Mouse (Mus musculus) urinary bladder, postnatal 25 days (tissue): Measurements from ENCODE around the gene Gm10643.
A peak's percentile ranks its signal among the peaks of the same experiment; 100 is the strongest.

ENCODE experiments used
- DNase-seq: peaks from one replicate; pipeline ENCODE4 v3.0.0; 2022; ENCODE audit warnings: low spot score

Gene Gm10643

GRCm38 (mm10) chr8:84065037-84065436 is at the start of gene Gm10643:
Gm10643 (minus strand) TSS chr8:84065137.
- DNase-seq: no peak

- DNase-seq: no peak
Observed at GRCm38 (mm10) chr8:84106216-84107040, 41.5 kb upstream of the Gm10643 start.

- DNase-seq: no peak
Observed at GRCm38 (mm10) chr8:84105676-84106075, 40.7 kb upstream of the Gm10643 start.

- DNase-seq: peak; percentile 95
Observed at GRCm38 (mm10) chr8:84104697-84105609, 40.0 kb upstream of the Gm10643 start, which contains the start of gene Dcaf15. Dcaf15 (minus strand) TSS chr8:84104768.

- DNase-seq: no peak
Observed at GRCm38 (mm10) chr8:84104221-84104620, 39.3 kb upstream of the Gm10643 start.

GRCm38 (mm10) chr8:84103601-84104000 is 38.7 kb upstream of the Gm10643 start:
- no peak for DNase-seq

GRCm38 (mm10) chr8:84101476-84102270 is 36.7 kb upstream of the Gm10643 start:
- DNase-seq: no peak

GRCm38 (mm10) chr8:84098376-84098775 is 33.4 kb upstream of the Gm10643 start:
- DNase-seq: no peak

- DNase-seq: peak; percentile 2
Observed at GRCm38 (mm10) chr8:84096061-84096460, 31.1 kb upstream of the Gm10643 start.

- DNase-seq: no peak
Observed at GRCm38 (mm10) chr8:84090585-84090984, 25.6 kb upstream of the Gm10643 start.

GRCm38 (mm10) chr8:84089277-84089676 is 24.3 kb upstream of the Gm10643 start:
- no peak for DNase-seq

GRCm38 (mm10) chr8:84087821-84088220 is 22.9 kb upstream of the Gm10643 start:
- no peak for DNase-seq

GRCm38 (mm10) chr8:84087156-84087555 is 22.2 kb upstream of the Gm10643 start:
- no peak for DNase-seq

- DNase-seq: no peak
Observed at GRCm38 (mm10) chr8:84084341-84085115, 19.6 kb upstream of the Gm10643 start.

- DNase-seq: no peak
Observed at GRCm38 (mm10) chr8:84083829-84084241, 18.9 kb upstream of the Gm10643 start.

- no peak for DNase-seq
Observed at GRCm38 (mm10) chr8:84079206-84079605, 14.3 kb upstream of the Gm10643 start.

GRCm38 (mm10) chr8:84076849-84077248 is 11.9 kb upstream of the Gm10643 start:
- DNase-seq: no peak

- no peak for DNase-seq
Observed at GRCm38 (mm10) chr8:84076412-84076811, 11.5 kb upstream of the Gm10643 start.

- DNase-seq: no peak
Observed at GRCm38 (mm10) chr8:84073230-84073976, 8.5 kb upstream of the Gm10643 start.

- DNase-seq: no peak
Observed at GRCm38 (mm10) chr8:84072321-84072720, 7.4 kb upstream of the Gm10643 start.
